Mouse (Mus musculus): ENCODE measurements at regions not wholly inside any gene's neighbourhood (a gene's known extent, or its start where the extent isn't known, plus 50 kb on each side); places are given as distances from the start of the nearest gene placed in this dataset.
"Not testable (repeated sequence)": the region's sequence is repeated elsewhere in the genome, so short reads cannot be mapped to it uniquely, and the experiment has no call there.

DNA sequence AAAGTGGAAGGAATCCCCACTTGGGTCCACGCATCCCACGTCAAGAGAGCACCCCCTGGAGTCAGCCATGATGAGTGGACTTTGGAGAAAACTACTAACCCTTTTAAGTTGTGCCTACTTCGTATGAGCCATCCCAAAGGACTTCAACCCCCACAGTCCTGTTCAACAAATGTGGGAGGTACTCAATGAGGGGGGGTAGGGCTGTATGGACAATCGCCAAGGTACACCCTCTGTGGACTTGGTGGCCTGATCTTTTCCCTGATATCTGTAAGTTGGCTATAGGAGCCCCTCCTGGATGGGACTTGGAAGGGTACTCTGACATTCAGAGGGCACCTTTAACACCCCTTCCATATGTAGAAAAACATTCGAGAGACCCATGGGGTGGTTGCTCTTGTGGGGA lies 256.5 kb upstream of the Olfr161 start:
- DNase-seq (ENCODE audit: low spot score): not testable (repeated sequence)

DNA sequence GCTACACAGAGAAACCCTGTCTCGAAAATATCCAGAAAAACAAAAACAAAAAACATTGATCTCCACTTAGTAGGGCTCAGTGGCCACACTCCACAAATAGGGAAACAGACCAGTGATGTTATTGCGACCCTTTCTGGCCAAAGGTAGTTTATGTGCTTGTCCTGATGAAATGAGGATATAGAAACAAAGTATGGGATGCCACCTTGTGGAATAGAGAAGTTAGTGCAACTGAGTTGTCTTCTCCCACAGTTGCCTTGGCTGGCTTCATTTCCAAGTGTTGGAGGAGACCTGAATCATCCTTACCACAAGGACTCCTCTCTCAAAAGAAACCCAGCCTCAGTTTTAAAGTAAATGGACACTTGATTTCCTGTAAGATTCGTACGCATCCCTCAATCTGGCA lies 247.5 kb upstream of the Olfr161 start:
- peak; percentile 7 for DNase-seq (ENCODE audit: low spot score)

DNA sequence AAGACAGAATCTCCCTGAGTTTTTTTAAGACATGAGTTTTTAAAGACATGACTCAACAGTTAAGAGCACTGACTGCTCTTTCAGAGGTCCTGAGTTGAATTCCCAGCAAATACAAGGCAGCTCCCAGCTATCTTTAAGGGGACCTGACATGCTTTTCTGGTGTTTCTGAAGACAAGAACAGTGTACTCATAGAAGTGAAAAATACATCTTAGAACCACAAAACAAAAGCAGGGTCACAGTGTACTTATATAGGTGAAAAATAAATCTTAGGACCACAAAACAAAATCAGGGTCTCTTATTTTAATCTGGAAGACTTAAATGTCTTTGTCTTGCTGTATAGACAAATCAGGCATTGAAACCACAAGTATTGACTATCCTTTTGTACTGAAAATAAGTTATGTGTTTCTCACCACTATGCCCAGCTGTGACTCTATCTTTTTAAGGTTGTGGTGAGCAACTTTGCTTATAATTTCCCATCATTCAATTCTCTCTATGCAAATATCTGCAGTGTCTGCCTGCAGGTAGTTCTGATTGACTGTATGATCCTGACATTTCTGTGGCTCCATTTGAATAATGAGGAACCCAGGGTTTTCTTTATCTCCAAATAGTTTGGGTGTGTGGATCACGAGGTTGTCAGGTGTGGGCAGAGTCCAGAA lies 246.0 kb upstream of the Olfr161 start:
- DNase-seq (ENCODE audit: low spot score): not testable (repeated sequence)

DNA sequence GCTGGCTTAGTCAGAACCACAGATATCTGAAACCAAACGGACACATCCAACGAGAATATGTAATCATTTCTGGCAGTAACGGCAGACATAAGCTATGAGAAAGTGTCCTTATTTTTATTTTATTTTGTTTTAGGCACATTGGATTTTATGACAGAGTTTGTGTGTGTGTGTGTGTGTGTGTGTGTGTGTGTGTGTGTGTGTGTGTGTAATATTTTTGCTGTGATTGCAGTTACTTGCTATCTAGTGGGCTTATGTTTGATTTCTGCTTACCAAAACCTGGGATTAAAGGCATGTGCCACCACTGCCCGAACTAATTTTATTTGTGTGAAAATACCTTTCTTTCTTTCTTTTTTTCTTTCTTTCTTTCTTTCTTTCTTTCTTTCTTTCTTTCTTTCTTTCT lies 241.5 kb upstream of the Olfr161 start:
- DNase-seq (ENCODE audit: low spot score): not testable (repeated sequence)

DNA sequence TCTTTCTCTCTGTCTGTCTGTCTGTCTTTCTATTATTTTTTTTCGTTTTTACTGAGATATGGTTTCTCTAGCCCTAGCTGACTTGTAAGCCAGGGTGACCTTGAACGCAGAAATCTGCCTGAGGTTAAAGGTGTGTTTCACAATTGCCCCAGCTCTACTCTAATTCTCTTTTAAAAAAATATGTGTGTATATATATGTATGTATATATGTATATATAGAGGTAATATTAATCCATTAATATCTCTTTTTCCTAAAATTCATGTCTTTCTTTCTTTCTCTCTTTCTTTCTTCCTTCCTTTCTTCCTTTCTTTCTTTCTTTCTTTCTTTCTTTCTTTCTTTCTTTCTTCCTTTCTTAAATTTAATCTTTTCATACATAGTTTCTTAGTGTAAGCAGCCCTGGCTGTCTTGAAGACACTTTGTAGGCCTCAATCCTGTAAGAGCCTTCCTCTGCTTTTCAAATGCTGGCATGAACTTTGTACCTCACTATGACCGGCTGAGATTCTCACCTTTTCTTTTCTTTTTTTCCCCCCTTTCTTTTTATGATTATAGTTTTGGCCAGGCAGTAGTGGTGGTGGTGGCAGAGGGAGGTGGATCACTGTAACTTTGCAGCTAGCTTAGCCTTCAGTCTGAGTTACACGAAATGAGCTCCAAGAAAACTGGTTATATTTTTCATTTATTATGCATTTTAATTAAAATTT lies 240.8 kb upstream of the Olfr161 start:
- peak; percentile 21 for DNase-seq (ENCODE audit: low spot score)

DNA sequence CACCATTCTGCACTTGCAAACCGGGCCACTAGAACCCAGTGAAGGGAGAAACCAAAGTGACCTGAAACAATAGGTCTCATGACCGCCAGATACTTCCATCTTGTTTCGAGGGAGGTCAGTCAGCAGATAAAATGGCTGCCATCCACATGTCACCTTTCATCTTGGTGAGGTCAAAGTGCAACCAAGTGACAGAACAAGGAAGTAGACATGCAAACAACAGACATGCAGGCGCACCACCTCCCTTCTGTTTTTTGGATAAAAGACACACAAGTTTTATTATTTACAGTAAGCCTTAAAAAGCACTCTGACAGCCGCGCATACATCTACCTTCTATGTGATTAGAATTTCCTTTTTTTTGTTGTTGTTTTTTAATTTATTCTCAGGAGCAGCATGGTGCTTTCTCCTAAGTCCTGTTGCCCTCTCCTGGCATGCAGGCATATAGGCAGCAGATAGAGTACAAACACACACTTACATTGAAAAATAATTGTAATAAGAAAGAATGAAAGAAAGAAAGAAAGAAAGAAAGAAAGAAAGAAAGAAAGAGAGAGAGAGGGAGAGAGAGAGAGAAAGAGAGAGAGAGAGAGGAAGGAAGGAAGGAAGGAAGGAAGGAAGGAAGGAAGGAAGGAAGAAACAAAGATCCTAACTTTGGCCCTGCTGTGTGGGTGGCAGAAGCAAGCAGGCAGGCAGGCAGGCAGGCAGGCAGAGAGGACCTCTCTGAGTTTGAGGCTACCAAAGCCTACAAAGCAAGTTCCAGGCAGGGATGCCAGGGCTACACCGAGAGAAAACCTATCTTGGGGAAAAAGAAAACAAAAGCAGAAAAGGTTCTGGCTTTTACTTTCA lies 240.0 kb upstream of the Olfr161 start:
- DNase-seq (ENCODE audit: low spot score): peak; percentile 51

DNA sequence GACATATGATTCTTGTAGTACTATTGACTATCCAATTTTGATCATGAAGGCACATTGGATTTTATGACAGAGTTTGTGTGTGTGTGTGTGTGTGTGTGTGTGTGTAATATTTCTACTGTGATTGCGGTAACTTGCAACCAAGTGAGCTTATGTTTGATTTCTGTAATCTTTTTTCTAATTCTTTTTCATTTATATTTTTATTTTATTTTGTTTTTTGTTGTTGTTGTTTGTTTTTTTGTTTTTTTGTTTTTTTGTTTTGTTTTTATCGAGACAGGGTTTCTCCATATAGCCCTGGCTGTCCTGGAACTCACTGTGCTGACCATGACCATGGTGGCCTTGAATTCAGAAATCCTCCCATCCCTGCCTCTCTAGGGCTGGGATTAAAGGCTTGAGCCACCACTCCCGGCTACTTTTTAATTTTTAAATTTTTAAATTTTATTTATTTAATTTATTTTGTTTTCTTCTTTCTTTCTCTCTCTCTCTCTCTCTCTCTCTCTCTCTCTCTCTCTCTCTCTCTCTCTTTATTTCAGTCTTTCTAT lies 239.3 kb upstream of the Olfr161 start:
- DNase-seq (ENCODE audit: low spot score): not testable (repeated sequence)

Measured in MN1 (cell line).